10 mouse cellular contexts compared by ENCODE assay signal in the genomic region with DNA sequence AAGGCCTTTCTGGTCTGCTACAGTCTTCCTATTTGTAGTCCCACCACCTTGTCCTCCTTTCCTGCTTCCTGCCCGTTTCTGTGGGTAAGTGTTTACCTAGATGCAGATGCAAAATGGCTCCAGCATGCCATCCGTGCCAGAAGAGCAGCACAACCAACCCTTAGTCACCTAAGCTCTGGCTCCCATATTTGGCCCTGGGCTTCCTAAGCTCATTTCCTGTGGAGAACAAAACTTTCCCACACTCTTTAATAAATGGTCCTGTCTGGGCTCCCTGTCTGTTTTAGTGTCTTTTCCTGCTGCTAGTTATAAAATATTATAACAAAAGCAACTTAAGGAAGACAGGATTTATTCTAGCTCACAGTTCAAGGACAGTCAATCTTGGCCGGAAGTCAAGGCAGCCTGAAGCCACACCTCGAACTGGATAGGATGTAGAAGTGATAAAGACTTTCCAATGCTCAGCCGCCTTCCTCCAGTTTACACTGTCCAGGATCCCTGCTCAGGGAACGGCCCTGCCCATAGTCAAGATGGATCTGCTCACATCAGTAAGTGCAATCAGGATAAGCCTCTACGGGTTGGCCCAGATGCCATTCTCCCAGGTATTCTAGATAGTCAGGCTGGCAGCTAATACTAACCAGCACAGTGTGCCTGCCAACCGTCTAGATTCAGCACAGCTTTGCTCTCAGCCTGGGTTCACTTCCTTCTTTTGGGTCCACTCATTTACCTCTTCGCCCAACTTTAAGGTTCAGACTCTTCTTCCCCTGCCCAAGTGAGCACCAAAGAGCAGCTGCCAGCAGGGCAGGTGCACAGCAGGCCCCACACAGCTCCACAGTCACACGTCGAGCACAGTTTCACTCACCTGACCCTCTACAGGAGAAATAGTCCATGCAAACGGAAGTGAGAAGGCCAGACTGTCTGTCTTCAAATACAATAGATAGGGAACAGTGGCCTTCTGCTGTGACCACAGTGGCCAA. TPM values are rescaled to one million over a fixed set of nuclear protein-coding genes. Genes with fewer than 3 reads are reported as not detected.
DNase-seq lines count a peak whose midpoint lies in the region; TF ChIP-seq lines count a peak whose summit lies in the region.
"Had no signal": no experiment of that assay in that cellular context is flagged by ENCODE, and none has a peak within 500 bp of the region (broad histone marks: within the 10 kb centered on the region; RNA-seq: fewer than 3 reads in every experiment).

No protein-coding gene starts in this region.

- 86% methylated on average over 12 of the region's 12 CpGs for WGBS in thymus, adult 2 months

- H3K27me3 ChIP-seq in thymus, adult 2 months (ENCODE audit: control insufficient read depth, insufficient read depth, low read length): no peaks in the 10 kb centered on the region

- H3K27ac ChIP-seq in thymus, adult 2 months (ENCODE audit: control insufficient read depth, insufficient read depth, low read length): no peak overlapping the region
- H3K27ac ChIP-seq: macrophage had no signal

- no peaks in the 10 kb centered on the region for H3K4me1 ChIP-seq in thymus, adult 2 months (replicated peaks; ENCODE audit: control insufficient read depth, insufficient read depth, low read length)

- intact Hi-C loops in heart, postnatal 10 days (cut with DNase I): no loop called here

- TF ChIP-seq POLR2A in thymus, adult 2 months (IDR thresholded peaks at IDR 0.05; ENCODE audit: control insufficient read depth, extremely low read depth, insufficient read depth, low read length, poor library complexity): no peak

- peak; percentile 30 to 40 for DNase-seq in spleen, postnatal 36 days (ENCODE audit: low spot score in 2 of 2)
- DNase-seq in spleen, postnatal 14 days (ENCODE audit: low spot score in 2 of 2): no peak
- DNase-seq in heart, postnatal 10 days: peak; percentile 17 to 23
- DNase-seq in lung, postnatal 10 days: peak; percentile 56
- no peak for DNase-seq in thymus, adult 2 months
- no peak for DNase-seq in right cerebral cortex, adult 18-20 months
- DNase-seq in urinary bladder, adult 2 months (ENCODE audit: low spot score): no peak
- DNase-seq: cerebellum, adult 8-10 months; thymus, postnatal 25 days had no signal

- TF ChIP-seq CTCF in thymus, adult 2 months (IDR thresholded peaks at IDR 0.05; ENCODE audit: borderline replicate concordance, control insufficient read depth, extremely low read depth, insufficient read depth, low read length, poor library complexity): no peak

- no peaks in the 10 kb centered on the region for H3K36me3 ChIP-seq in thymus, adult 2 months (ENCODE audit: control insufficient read depth, insufficient read depth, low read length)

- no peak overlapping the region for H3K4me3 ChIP-seq in thymus, adult 2 months (ENCODE audit: control insufficient read depth, insufficient read depth, low read length)

RNA-seq across cellular contexts. Expression of a gene that starts 6.4 kb away (rescaled TPM):
- 1 to 10 TPM; 6.7 to 6.8 TPM for total RNA-seq in heart, postnatal 10 days (2021)
- polyA plus RNA-seq in thymus, adult 2 months (2012; rRNA removed): 37.9 and 44.0 TPM in 2 replicates
- 7.2 and 7.3 TPM in 2 replicates for polyA plus RNA-seq in urinary bladder, adult 2 months (2012; rRNA removed)

Comparison
In these comparisons a context has a peak if more than half of its experiments do, and no peak if none do; other contexts are left out.
1. DNase-seq: peak in spleen, postnatal 36 days (2 of 2), heart, postnatal 10 days (2 of 2) and lung, postnatal 10 days (single experiment); none in spleen, postnatal 14 days (0 of 2), thymus, adult 2 months (single experiment), right cerebral cortex, adult 18-20 months (single experiment) and urinary bladder, adult 2 months (single experiment).